Mouse (Mus musculus) midbrain, embryonic 14.5 days (tissue): ENCODE measurements around the gene Nek2. TPM values are rescaled to one million over a fixed set of nuclear protein-coding genes. Genes with fewer than 3 reads are reported as not detected.

Experiments used
- ATAC-seq: fragments of 200-750 bp; cut with Nextera tagmentation; 2 replicates; pipeline ENCODE4 v1.8.0; 2017; ENCODE audit warnings: moderate number of reproducible peaks, moderate library complexity; ENCODE audit not compliant: low FRiP score, low TSS enrichment
- DNase-seq: peaks from one replicate; pipeline ENCODE4 v3.0.0-alpha.2; 2015
- H3K27ac ChIP-seq: fragments of 300-500 bp; sonication (generic); replicated peaks from 2 replicates; pipeline ENCODE4 v1.5.1; 2014; ENCODE audit warnings: mild to moderate bottlenecking, low read depth, low read length, moderate library complexity
- H3K27me3 ChIP-seq: fragments of 300-500 bp; sonication (generic); 2 replicates; pipeline ENCODE4 v1.6.1; 2014; ENCODE audit warnings: low read length, control low read depth, mixed read lengths; ENCODE audit not compliant: control insufficient read depth, insufficient read depth
- H3K36me3 ChIP-seq: fragments of 300-500 bp; sonication (generic); 2 replicates; pipeline ENCODE4 v1.6.1; 2014; ENCODE audit warnings: low read length, control low read depth; ENCODE audit not compliant: control insufficient read depth, insufficient read depth
- H3K4me1 ChIP-seq: fragments of 300-500 bp; sonication (generic); 2 replicates; pipeline ENCODE4 v1.6.1; 2014; ENCODE audit warnings: mild to moderate bottlenecking, antibody characterized with exemption, low read length, control low read depth; ENCODE audit not compliant: control insufficient read depth, insufficient read depth
- H3K4me2 ChIP-seq: fragments of 300-500 bp; sonication (generic); 2 replicates; pipeline ENCODE4 v1.6.1; 2014; ENCODE audit warnings: mild to moderate bottlenecking, low read length, moderate library complexity
- H3K4me3 ChIP-seq: fragments of 300-500 bp; sonication (generic); replicated peaks from 2 replicates; pipeline ENCODE4 v1.5.1; 2014; ENCODE audit warnings: low read depth, low read length
- H3K9ac ChIP-seq: fragments of 300-500 bp; sonication (generic); replicated peaks from 2 replicates; pipeline ENCODE4 v1.6.1; 2014; ENCODE audit warnings: mild to moderate bottlenecking, low read length, moderate library complexity
- H3K9me3 ChIP-seq: fragments of 300-500 bp; sonication (generic); 2 replicates; pipeline ENCODE4 v1.6.1; 2016; ENCODE audit warnings: low read length, control low read depth, mixed read lengths; ENCODE audit not compliant: control insufficient read depth
- WGBS: fragments of 180-500 bp; shearing (Covaris S2); extraction: QIAGEN DNeasy Blood & Tissue Kit; methylation state at CpG from one replicate; pipeline ENCODE4 v1.1.7; 2014; 5-methylcytosine and 5-hydroxymethylcytosine counted together
- polyA plus RNA-seq: library from polyadenylated mRNA; unstranded; fragments of >200 nt; fragmentation: Nextera tagmentation; extraction: Ambion mirVana; gene quantifications from 2 replicates; pipeline ENCODE4 v1.2.1, GENCODE M21; 2014

The Nek2 gene
- polyA plus RNA-seq, 1 experiment from 2014 or later, result 10.5 TPM

DNA sequence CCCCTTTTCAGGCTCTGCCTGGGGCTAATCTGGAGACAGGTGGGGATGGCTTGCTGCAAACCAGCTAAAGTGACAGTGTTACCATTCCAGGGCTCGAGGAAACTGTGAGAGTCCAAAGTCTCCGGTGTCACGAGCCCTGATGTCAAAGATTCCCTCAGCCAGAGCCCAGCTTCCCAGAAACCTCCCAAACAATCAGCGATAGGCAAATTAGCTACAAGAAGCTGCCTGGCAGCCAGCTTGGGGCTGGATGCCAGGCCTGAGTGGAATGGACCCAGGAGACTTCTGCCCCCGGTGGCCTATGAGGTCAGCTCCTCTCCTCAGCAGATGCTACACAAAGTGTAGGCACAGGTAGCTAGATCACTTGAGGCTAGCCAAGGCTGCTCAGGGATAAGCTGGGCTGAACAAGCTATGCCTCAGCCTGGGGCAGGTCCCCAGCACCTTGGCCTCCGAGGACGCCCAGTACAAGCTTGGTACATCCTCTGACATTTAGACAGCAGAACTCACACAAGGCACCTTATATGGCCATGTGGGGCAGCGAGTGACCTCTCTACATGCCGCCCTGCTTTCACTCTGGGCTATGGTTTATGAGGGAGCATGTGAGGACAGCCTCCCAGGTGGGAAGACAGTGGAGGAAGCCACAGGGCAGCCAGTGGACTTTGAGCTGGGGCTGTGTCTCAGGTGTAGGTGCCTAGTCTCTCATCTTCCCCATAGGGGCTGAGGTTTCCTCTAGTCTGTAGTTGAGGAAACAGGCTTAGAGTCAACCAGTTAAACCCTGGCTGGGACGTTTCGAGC lies 19.7 kb downstream of the Nek2 start:
- WGBS, result 84% methylated on average over 11 of the region's 11 CpGs
- DNase-seq (no peak), ATAC-seq (no peak)
- H3K9ac ChIP-seq, result no peak overlapping the region
- H3K36me3 ChIP-seq, result no peaks in the 10 kb centered on the region
- no peaks in the 10 kb centered on the region for H3K9me3 ChIP-seq
- no peaks in the 10 kb centered on the region for H3K4me1 ChIP-seq
- no peak overlapping the region for H3K4me2 ChIP-seq
- H3K27me3 ChIP-seq, result no peaks in the 10 kb centered on the region
- no peak overlapping the region for H3K4me3 ChIP-seq
- no peak overlapping the region for H3K27ac ChIP-seq

DNA sequence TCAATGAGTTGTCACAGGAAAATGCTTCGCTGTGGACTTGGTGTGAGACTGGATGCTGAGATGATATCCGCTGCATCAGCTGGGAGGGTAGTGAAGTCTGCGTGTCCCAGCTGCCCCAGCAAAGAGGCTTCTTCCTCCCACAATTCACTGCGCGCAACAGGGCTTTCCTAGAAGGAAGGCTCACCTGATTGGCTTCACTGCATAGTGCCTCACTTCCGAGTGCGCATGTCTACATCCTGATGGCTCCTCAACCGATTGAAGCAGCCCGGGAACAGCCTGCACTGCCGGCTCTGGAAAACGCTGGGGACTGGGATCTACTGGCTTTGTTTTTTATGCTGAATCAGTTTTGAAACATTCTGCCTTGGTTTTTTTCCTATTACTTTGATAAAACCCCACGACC lies 21.0 kb downstream of the Nek2 start:
- Histone ChIP-seq H3K4me2 (no peak overlapping the region), H3K36me3 (no peaks in the 10 kb centered on the region), H3K27me3 (no peaks in the 10 kb centered on the region), H3K4me1 (no peaks in the 10 kb centered on the region), H3K27ac (no peak overlapping the region), H3K9ac (no peak overlapping the region), H3K4me3 (no peak overlapping the region), H3K9me3 (no peaks in the 10 kb centered on the region)
- DNase-seq (no peak), ATAC-seq (no peak)
- 88% methylated on average over 12 of the region's 12 CpGs for WGBS

DNA sequence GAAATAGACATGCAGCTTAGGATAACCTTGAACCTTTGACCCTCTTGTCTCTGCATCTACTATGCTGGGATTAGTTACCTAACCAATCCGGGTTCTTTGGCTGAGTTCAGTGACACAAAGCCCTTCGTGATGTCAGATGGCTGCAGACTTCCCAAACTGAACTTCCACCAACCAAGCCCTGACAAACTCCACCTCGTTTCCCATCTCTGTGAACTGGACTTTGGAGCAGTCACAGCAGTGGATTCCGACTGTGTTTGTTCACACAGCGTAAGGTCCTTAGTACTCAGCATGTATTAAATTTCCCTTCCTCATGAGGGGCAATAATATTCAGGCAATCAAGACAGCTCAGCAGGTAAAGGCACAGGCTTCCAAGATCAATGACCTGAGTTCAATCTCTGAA lies 25.4 kb downstream of the Nek2 start:
- H3K27ac ChIP-seq, result no peak overlapping the region
- WGBS, result 82% methylated on average over 5 of the region's 5 CpGs
- no peaks in the 10 kb centered on the region for H3K4me1 ChIP-seq
- H3K9ac ChIP-seq, result no peak overlapping the region
- H3K4me3 ChIP-seq, result no peak overlapping the region
- H3K4me2 ChIP-seq, result no peak overlapping the region
- H3K27me3 ChIP-seq, result no peaks in the 10 kb centered on the region
- H3K9me3 ChIP-seq, result no peaks in the 10 kb centered on the region
- H3K36me3 ChIP-seq, result no peaks in the 10 kb centered on the region
- DNase-seq (no peak), ATAC-seq (no peak)

DNA sequence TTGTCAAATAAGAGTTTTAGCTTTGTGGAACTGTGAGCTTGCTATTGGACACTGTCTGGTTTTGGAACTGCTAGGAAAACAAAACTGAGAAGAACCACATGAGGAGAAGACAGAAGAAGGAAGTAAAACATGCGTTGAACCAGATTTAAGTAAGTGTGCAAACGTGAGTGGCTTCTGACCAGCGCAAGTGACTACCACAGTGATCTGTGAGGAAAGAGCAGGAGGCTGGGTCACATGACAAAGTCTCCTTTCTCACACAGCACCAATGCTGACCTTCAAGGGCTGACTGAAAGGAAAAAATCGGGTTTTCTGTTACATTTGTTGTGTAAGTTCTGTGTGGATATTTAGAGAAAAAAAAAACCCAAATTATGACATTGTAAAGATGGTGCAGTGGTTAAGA lies 28.3 kb downstream of the Nek2 start:
- ATAC-seq, result no peak
- Histone ChIP-seq H3K9me3 (no peaks in the 10 kb centered on the region), H3K4me1 (no peaks in the 10 kb centered on the region), H3K27me3 (no peaks in the 10 kb centered on the region), H3K9ac (no peak overlapping the region), H3K4me2 (no peak overlapping the region), H3K27ac (no peak overlapping the region), H3K36me3 (no peaks in the 10 kb centered on the region), H3K4me3 (no peak overlapping the region)
- WGBS, result 67% methylated on average over 4 of the region's 4 CpGs
- DNase-seq, result no peak

DNA sequence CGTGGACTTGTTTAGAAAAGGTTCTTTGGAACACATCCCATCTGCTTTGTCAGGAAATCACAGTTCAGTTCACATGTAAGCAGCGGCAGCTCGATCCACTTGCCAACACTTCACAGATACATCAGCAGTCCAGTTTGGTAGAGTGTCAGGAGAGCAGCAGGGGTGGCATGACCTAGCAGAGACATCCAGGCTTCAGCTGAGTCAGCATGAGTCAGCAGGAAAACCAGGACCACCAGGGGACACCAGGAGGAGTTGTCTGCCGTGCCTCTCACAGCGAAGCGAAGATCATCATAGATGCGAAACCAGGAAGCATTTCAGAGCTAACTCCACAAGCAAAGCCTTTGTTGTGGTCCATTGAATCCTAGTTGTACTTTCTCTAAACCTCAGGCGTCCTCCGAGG lies 32.2 kb downstream of the Nek2 start:
- no peak overlapping the region for H3K27ac ChIP-seq
- ATAC-seq (no peak), DNase-seq (no peak)
- no peak overlapping the region for H3K4me3 ChIP-seq
- H3K36me3 ChIP-seq, result no peaks in the 10 kb centered on the region
- no peaks in the 10 kb centered on the region for H3K27me3 ChIP-seq
- WGBS, result 88% methylated on average over 9 of the region's 9 CpGs
- H3K9me3 ChIP-seq, result no peaks in the 10 kb centered on the region; the same call in 1 of the 2 replicates
- H3K4me2 ChIP-seq, result no peak overlapping the region
- no peak overlapping the region for H3K9ac ChIP-seq
- no peaks in the 10 kb centered on the region for H3K4me1 ChIP-seq

DNA sequence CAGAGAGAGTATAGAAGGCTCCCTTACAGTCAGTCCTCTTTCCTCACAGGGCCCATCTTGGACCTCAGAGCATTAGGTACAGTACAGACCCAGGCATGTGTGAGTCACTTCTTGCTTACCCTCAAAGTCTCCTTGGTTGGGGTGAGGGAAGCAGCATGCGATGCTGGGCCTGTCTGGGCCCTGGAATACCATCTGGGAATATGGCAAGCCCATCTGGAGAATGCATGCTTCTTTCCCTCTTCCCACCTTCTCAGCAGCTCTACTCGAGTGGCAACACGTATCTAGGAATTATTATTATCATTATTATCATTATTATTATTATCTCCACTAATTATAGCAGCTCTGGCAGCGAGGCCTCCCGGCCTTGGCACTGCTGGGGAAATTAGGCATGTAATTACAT lies 33.5 kb downstream of the Nek2 start:
- 91% methylated on average over 5 of the region's 5 CpGs for WGBS
- Histone ChIP-seq H3K4me3 (no peak overlapping the region), H3K36me3 (no peaks in the 10 kb centered on the region), H3K9me3 (no peaks in the 10 kb centered on the region; the same call in 1 of the 2 replicates), H3K4me1 (no peaks in the 10 kb centered on the region), H3K27me3 (no peaks in the 10 kb centered on the region), H3K4me2 (no peak overlapping the region), H3K27ac (no peak overlapping the region), H3K9ac (no peak overlapping the region)
- no peak for DNase-seq
- no peak for ATAC-seq

DNA sequence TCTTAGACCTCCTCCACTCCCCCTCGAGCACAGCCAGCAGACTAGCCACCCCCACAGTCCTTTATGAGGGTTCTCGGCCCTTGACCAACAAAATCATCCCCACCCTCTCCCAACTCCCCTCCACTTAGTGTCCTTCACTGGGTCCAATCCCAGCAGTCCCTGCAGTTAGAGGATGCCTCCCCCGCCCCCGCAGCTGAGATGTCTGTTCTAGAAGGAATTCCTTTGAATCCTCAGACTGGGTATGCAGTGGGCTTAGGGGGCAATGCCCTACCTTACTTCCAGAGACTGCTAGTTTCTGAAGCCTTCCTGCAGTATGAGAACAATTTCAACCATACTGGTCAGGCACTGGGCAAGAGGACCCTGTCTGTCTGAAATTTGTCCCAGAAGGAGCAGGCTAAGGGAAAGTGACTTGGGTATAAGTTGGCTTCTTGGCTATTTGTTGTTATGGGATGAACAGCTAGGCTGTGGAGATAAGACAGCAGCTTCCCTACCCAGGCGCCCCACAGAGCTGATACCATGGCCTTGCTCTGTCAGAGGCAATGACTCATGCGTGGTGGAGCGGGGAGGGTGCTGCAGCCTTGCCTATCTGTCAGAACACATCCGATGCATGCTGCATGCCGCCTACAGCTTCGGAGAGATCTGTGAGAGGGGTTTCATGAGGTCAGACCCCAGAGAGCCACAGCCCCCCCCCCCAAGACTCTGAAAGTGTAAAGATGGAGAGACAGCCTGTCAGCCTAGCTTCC lies 34.1 kb downstream of the Nek2 start:
- Histone ChIP-seq H3K36me3 (no peaks in the 10 kb centered on the region), H3K27ac (no peak overlapping the region), H3K4me2 (no peak overlapping the region), H3K9me3 (no peaks in the 10 kb centered on the region; the same call in 1 of the 2 replicates), H3K9ac (no peak overlapping the region), H3K4me1 (no peaks in the 10 kb centered on the region), H3K27me3 (no peaks in the 10 kb centered on the region), H3K4me3 (no peak overlapping the region)
- WGBS, result 79% methylated on average over 10 of the region's 10 CpGs
- no peak for ATAC-seq
- no peak for DNase-seq

DNA sequence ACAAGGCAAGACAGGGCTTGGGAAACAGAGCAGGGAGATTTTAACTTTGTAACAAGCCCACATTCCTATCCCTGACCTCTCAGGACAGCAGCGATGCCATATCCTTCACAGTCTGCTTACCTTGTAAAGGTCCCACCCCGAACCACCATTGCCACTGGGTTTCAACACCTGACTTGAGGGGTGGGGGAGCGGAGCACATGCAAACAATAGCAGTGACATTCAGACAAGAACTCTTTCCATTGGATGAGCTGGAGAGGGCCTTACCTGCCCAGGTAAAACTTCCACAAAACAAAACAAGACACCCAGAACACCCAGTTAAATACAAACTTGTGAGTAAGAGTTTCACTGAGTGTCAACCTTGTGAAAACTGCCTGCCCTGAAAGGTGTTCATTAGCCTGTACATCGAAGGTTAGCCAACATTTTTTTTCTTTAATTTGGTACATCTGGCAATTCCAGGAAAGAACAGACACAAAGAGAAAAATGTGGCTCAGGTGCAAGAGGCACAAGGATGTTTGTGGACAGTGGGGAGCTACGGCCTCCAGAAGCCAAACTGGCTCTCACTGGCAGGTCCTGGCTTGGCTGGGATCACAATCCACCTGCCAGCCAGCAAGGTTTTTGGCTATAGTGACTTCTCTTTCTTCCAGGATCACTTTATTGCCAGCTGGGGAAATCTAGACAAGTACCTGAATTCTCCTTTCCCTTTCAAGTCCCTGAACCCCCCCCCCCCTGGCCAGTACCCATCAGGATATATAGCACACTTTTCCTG lies 35.8 kb downstream of the Nek2 start:
- DNase-seq, result no peak
- WGBS, result 87% methylated on average over 5 of the region's 5 CpGs
- Histone ChIP-seq H3K27me3 (no peaks in the 10 kb centered on the region), H3K36me3 (no peaks in the 10 kb centered on the region), H3K27ac (no peak overlapping the region), H3K9ac (no peak overlapping the region), H3K9me3 (no peaks in the 10 kb centered on the region; the same call in 1 of the 2 replicates), H3K4me1 (no peaks in the 10 kb centered on the region), H3K4me2 (no peak overlapping the region), H3K4me3 (no peak overlapping the region)
- ATAC-seq, result no peak
